Mouse (Mus musculus) lung, adult 18-20 months (tissue): ENCODE results near the gene Kel.

ENCODE experiments used
- DNase-seq, 2 experiments: peaks; one replicate each; pipeline ENCODE4 v3.0.0; 2022; ENCODE audit warnings: mixed read lengths in 2 of 2

The Kel gene

DNA sequence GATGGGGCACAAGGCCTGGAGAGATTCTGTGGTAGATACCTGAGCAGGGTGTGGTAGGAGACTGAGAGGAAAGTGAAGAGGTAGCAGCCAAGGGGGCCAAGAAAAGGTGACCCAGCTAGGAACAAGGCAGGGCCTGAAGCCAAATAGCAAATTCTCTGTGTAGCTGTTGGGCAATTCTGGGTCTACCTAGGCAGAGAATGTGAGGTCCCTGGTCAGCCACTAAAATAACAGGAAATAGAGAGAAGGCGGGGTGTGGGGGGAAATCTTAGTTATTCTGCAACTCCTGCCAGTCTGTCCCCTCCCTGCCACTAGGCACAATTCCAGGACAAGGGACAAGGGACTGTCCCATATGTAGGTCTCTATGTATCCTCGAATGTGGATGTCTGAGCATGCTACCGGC lies 60.9 kb downstream of the Kel start:
- peak; percentile 49 to 77 for DNase-seq

DNA sequence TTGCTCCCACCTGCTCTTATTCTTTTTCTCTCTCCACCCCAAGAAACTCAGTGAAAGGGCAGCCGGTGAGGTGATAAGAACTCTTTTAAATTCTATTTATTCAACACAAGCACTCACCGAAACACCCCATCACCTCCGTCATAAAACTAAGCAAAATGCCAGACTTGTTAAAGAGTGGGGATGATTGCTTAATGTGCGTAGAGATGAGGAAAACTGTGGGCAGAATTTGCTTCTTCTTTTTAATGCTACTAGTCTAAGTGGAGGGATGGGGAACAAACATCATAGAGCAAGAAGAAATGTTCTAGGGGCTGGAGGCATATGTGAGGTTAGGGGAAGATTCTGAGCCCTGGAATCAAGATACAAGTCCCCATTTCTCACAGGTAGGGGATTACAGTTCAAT lies 61.4 kb downstream of the Kel start:
- DNase-seq = no peak

DNA sequence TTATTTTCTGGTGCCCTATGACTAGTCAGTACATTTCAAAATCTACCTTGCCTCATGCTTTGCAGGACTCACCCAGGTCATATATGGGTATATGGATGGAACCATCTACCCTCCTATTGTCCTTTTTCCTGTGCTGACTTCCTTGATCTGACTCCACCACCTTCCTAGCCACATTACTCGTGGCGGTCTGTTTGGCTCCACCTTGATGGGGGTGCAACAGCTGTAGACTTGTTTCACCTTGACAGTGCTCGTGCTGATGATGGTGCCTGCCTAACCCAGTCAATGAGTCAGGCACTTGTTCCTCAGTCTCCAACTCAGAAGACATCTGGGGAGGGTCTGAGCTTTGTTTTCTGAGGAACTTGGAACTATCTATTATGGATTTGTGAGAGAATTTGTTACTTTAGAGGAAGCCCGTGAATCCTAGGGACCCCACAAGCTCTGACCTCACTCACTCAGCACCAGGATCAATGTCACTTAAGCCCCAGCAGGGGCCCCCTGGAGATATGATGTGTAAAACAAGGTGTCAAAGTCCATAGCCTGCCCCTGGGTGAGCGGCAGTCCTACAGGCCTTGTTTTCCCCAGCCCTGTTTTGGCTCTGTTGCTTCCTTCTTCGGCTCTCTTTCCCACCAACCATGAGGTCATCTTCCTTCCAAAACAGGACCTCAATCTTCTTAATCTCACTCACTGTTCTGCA lies 62.8 kb downstream of the Kel start:
- DNase-seq = no peak

DNA sequence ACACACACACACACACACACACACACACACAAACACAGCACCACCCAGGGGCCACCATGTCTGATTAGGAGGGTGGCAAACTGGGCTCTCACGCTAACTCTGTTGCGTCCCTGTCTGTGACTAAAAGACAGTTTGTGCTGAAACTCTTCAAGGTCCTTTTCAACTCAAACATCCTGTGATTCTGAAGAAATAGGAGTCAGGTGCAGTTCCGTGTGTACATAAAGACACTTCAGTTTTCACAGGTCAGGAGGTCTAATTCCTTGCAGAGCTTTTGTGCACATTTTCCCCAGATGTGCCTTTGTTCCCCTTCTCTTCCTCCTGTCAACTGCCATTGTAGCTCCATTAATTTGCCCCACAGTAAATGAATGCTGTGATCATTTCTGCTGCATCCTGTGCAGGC lies 63.7 kb downstream of the Kel start:
- DNase-seq = peak in 1 of 2 experiments; percentile 6

DNA sequence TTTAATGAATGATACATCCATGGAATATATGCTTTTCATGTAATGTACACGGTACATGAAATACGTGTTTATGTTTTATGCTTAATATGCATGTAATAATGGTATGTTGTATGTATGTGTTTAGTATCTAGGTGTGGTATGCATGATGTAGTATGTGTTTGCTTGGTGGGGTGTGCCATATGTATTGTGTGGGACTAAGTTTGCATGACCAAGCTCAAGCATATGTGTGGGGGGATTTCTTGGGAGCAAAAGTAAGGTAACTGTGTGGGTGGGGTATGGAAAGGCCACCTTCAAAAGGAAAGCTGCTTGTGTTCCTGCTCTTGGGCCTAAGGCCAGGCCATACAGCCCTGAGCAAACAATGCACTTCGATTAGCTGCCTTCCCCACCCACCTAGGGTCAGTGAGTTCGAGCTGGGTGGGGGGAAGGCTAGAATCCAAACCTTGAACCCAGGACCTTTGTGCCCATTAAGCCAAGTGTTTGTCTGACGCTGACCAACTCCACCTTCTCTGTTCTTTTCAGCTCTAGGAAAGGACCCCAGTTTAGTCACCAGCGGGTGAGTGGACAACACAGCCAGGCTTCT lies 66.1 kb downstream of the Kel start:
- no peak for DNase-seq

DNA sequence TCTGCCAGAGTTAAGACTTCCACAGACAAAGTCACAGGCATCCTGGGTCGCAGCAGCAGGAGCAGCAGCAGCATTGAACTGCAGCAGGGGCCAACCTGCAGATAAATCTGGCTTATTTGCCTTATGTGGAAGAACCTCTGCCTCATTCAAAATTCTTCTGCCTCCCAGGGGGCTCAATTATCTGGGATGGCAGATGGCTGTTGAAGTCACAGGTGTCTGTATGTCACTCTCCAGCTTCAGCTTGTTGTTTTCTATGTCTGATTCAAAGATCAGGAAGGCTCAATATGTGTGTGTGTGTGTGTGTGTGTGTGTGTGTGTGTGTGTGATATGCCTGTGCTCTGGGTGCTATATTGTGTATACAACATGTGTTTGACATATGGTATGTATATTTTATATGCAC lies 66.7 kb downstream of the Kel start:
- no peak for DNase-seq
